Mouse (Mus musculus) midbrain, embryonic 11.5 days (tissue): ENCODE measurements around the gene Polr3f. TPM values are rescaled to one million over a fixed set of nuclear protein-coding genes. Genes with fewer than 3 reads are reported as not detected.

ENCODE experiments used
- ATAC-seq: fragments of 200-750 bp; cut with Nextera tagmentation; 2 replicates; pipeline ENCODE4 v1.8.0; 2017; ENCODE audit warnings: moderate TSS enrichment, moderate library complexity; ENCODE audit not compliant: low FRiP score
- DNase-seq: peaks from one replicate; pipeline ENCODE4 v3.0.0; 2015; ENCODE audit warnings: low spot score; ENCODE audit errors: missing footprints
- H3K27ac ChIP-seq: fragments of 300-500 bp; sonication (generic); 2 replicates; pipeline ENCODE4 v1.5.1; 2014; ENCODE audit warnings: low read depth, low read length
- H3K27me3 ChIP-seq: fragments of 300-500 bp; sonication (generic); 2 replicates; pipeline ENCODE4 v1.6.1; 2014; ENCODE audit warnings: mild to moderate bottlenecking, low read length, moderate library complexity, mixed read lengths; ENCODE audit not compliant: control insufficient read depth, insufficient read depth
- H3K36me3 ChIP-seq: fragments of 300-500 bp; sonication (generic); 2 replicates; pipeline ENCODE4 v1.6.1; 2014; ENCODE audit warnings: mild to moderate bottlenecking, low read length, moderate library complexity, mixed read lengths; ENCODE audit not compliant: control insufficient read depth, insufficient read depth
- H3K4me1 ChIP-seq: fragments of 300-500 bp; sonication (generic); 2 replicates; pipeline ENCODE4 v1.6.1; 2014; ENCODE audit warnings: low read length; ENCODE audit not compliant: control insufficient read depth, insufficient read depth
- H3K4me2 ChIP-seq: fragments of 300-500 bp; sonication (generic); 2 replicates; pipeline ENCODE4 v1.6.1; 2014; ENCODE audit warnings: mild to moderate bottlenecking, moderate library complexity
- H3K4me3 ChIP-seq: fragments of 300-500 bp; sonication (generic); 2 replicates; pipeline ENCODE4 v1.5.1; 2014; ENCODE audit warnings: low read depth, low read length
- H3K9ac ChIP-seq: fragments of 300-500 bp; sonication (generic); 2 replicates; pipeline ENCODE4 v1.6.1; 2014; ENCODE audit warnings: low read length
- H3K9me3 ChIP-seq: fragments of 300-500 bp; sonication (generic); 2 replicates; pipeline ENCODE4 v1.6.1; 2016; ENCODE audit warnings: low read length; ENCODE audit not compliant: control insufficient read depth
- WGBS: fragments of 180-500 bp; shearing (Covaris S2); extraction: QIAGEN DNeasy Blood & Tissue Kit; methylation state at CpG from one replicate; pipeline ENCODE4 v1.1.7; 2014; 5-methylcytosine and 5-hydroxymethylcytosine counted together
- polyA plus RNA-seq: library from polyadenylated mRNA; unstranded; fragments of >200 nt; fragmentation: Nextera tagmentation; extraction: Ambion mirVana; gene quantifications from 2 replicates; pipeline ENCODE4 v1.2.1, GENCODE M21; 2014

Polr3f gene
- polyA plus RNA-seq, 1 experiment from 2014 or later: 30.3 TPM

DNA sequence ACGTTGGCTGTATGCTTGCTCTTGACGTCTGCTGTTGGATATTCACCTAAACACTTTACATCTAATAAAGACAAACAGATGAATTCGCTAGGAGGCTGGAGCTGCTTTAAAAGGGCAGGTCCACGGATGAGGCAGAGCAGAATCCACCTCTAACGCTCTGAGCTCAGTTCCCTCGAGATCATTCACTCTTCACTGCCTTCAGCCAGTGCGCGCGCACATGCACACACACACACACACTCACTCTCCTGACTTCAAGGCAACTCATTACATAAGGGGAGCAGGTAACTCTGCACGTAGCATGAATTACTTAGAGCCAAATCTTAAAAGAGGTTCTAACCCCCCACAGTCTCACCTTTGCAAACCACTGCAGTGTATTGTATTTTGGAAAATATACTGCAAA, 1.7 kb upstream of the Polr3f start:
- DNase-seq: no peak
- Histone ChIP-seq H3K9me3 (no peaks in the 10 kb centered on the region), H3K27ac (no peak overlapping the region), H3K4me1 (peaks cover 7% of the 10 kb centered on the region; the same call in 1 of the 2 replicates), H3K36me3 (no peaks in the 10 kb centered on the region), H3K27me3 (peaks cover 4% of the 10 kb centered on the region; the same call in 1 of the 2 replicates), H3K4me3 (no peak overlapping the region), H3K9ac (no peak overlapping the region), H3K4me2 (no peak overlapping the region)
- no peak for ATAC-seq
- 58% methylated on average over 10 of the region's 10 CpGs for WGBS

DNA sequence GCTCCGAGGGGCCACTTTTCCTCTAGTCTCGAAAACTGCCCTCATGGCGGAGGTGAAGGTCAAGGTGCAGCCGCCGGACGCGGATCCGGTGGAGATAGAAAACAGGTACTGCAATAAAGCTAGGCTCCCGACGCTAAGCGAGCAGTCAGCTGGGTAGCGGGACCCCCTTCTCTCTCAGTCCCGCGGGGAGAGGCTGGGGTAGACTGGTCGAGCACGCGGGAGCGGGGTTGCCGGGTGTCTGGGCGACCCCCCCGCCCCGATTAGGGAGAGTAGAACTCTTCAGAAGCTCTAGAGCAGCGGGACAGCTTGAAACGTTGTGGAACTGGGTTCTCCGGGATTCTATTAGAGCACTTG, 280 bp downstream of the Polr3f start:
- Histone ChIP-seq H3K9ac (peak overlapping the region; percentile 81), H3K4me2 (peak overlapping the region; percentile 64), H3K27me3 (peaks cover 2% of the 10 kb centered on the region; the same call in 1 of the 2 replicates), H3K4me1 (peaks cover 7% of the 10 kb centered on the region; the same call in 1 of the 2 replicates), H3K9me3 (no peaks in the 10 kb centered on the region), H3K36me3 (no peaks in the 10 kb centered on the region; the same call in 1 of the 2 replicates), H3K4me3 (peak overlapping the region; percentile 75), H3K27ac (peak overlapping the region; percentile 88)
- under 1% methylated on average over 25 of the region's 25 CpGs for WGBS
- ATAC-seq: peak; percentile 62
- no peak for DNase-seq

DNA sequence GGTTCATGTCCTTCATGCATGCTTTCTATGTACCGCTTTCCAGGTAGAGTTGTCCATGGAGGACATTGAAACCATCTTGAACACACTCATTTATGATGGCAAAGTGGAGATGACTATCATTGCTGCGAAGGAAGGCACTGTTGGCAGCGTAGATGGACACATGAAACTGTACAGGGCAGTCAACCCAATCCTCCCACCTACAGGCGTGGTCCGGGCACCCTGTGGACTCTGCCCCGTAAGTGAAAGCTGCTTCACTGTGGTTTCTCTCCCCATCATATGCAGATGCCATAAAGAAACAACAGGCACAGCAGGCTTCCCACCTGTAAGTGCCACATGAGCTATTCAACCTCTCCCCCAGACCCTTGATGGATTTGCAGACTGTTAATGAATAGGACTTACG, 9.6 kb downstream of the Polr3f start:
- Histone ChIP-seq H3K36me3 (peaks cover 24% of the 10 kb centered on the region), H3K4me3 (no peak overlapping the region), H3K9me3 (no peaks in the 10 kb centered on the region), H3K4me1 (no peaks in the 10 kb centered on the region), H3K27me3 (no peaks in the 10 kb centered on the region), H3K27ac (no peak overlapping the region), H3K4me2 (no peak overlapping the region), H3K9ac (no peak overlapping the region)
- no peak for DNase-seq
- 95% methylated on average over 7 of the region's 7 CpGs for WGBS
- ATAC-seq: no peak

DNA sequence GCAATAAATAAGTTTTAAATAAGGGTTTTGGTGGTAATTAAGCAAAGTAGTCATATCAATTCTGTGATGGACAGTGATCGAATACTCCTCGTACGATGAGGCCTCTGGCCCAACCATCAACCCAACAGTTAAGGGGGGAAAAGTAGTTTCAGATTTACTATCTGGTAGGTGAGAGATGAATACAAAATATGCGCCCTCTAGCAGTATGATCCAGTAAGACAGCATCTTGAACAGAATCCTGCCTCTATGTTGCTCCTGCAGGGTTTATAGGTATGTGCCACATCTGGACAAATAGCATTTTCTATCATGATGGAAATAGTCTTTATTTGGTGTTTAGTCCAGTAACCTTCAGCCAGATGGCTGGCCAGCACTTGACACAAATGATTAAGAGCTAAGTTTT, 13.7 kb downstream of the Polr3f start:
- no peaks in the 10 kb centered on the region for H3K4me1 ChIP-seq
- DNase-seq (no peak), ATAC-seq (no peak)
- H3K9me3 ChIP-seq: no peaks in the 10 kb centered on the region
- no peak overlapping the region for H3K27ac ChIP-seq
- WGBS: 86% methylated on average over 4 of the region's 4 CpGs
- no peak overlapping the region for H3K4me2 ChIP-seq
- no peak overlapping the region for H3K4me3 ChIP-seq
- H3K27me3 ChIP-seq: no peaks in the 10 kb centered on the region
- H3K9ac ChIP-seq: no peak overlapping the region
- peaks cover 13% of the 10 kb centered on the region for H3K36me3 ChIP-seq

DNA sequence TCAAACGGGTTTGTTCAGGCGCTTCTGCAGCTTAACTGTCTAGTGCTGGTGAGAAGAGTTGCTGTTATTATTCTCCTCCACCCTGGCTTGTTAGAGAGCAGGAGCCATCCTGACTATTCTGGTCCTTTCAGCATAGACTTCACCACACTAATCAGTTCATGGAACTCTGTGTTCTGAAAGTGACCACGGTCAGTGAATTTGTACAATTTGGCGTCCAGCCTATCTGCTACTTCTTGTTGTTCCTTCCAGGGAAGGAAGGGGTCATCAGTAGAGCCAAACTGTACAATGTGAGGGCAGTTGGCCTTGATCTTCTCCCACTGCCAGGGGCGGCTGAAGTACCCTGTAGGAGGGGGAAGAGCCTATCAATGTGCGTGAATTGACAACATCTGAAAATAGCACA, 16.2 kb downstream of the Polr3f start:
- no peak overlapping the region for H3K27ac ChIP-seq
- WGBS: 94% methylated on average over 6 of the region's 6 CpGs
- H3K9me3 ChIP-seq: no peaks in the 10 kb centered on the region
- H3K4me2 ChIP-seq: no peak overlapping the region
- no peak for DNase-seq
- ATAC-seq: no peak
- H3K9ac ChIP-seq: no peak overlapping the region
- no peaks in the 10 kb centered on the region for H3K4me1 ChIP-seq
- H3K27me3 ChIP-seq: no peaks in the 10 kb centered on the region
- H3K4me3 ChIP-seq: no peak overlapping the region
- H3K36me3 ChIP-seq: peaks cover 11% of the 10 kb centered on the region; the same call in 1 of the 2 replicates

DNA sequence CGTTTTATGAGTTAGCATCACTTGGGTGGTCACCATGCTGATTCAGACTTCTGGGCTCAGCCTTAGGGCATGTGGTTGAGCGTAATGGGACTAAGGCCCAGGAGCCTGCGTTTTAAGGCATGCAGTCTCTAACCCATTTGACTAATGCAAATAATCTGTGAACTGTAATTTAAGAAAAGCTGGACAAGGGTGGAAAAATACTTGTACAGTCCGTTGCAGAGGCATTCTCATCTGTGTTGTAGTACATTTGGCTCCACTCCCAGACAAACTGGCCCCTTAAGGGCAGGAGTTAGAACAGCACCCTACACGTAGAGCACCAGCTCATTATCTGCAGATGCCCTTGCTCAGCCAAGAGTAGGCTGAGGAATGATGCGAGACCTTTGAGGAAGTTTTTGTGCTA, 17.1 kb downstream of the Polr3f start:
- H3K4me1 ChIP-seq: no peaks in the 10 kb centered on the region
- WGBS: 92% methylated on average over 6 of the region's 6 CpGs
- ATAC-seq: no peak

DNA sequence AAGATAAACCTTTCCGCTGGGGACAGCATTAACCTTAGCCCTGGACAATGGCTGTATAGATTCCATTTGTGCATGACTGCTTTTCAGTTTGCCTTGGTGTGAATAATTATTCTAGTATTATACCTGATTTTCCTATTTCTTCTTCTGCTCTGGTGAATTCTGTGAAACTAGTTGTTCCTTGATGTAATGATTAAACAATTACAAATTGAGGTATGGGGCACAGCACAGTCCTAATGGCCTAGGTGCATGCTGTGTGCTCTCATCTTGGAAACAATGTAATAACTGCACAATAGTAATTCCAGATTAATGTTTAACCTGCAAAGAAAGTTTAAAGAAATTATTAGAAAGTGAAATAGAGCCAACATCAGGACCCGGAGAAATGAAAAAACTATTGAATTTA, 17.5 kb downstream of the Polr3f start:
- H3K4me2 ChIP-seq: no peak overlapping the region
- H3K36me3 ChIP-seq: peaks cover 4% of the 10 kb centered on the region; the same call in 1 of the 2 replicates
- H3K4me1 ChIP-seq: peaks cover 3% of the 10 kb centered on the region; the same call in 1 of the 2 replicates
- no peak overlapping the region for H3K4me3 ChIP-seq
- 95% methylated on average over 2 of the region's 2 CpGs for WGBS
- no peaks in the 10 kb centered on the region for H3K9me3 ChIP-seq
- ATAC-seq (no peak), DNase-seq (no peak)
- H3K9ac ChIP-seq: no peak overlapping the region
- H3K27me3 ChIP-seq: no peaks in the 10 kb centered on the region
- no peak overlapping the region for H3K27ac ChIP-seq

More for the DNA sequence above, 17.1 kb downstream of the Polr3f start:
- DNase-seq: no peak
- no peak overlapping the region for H3K9ac ChIP-seq
- no peak overlapping the region for H3K4me2 ChIP-seq
- H3K27me3 ChIP-seq: no peaks in the 10 kb centered on the region
- H3K4me3 ChIP-seq: no peak overlapping the region
- H3K36me3 ChIP-seq: peaks cover 7% of the 10 kb centered on the region; the same call in 1 of the 2 replicates
- H3K27ac ChIP-seq: no peak overlapping the region
- H3K9me3 ChIP-seq: no peaks in the 10 kb centered on the region

DNA sequence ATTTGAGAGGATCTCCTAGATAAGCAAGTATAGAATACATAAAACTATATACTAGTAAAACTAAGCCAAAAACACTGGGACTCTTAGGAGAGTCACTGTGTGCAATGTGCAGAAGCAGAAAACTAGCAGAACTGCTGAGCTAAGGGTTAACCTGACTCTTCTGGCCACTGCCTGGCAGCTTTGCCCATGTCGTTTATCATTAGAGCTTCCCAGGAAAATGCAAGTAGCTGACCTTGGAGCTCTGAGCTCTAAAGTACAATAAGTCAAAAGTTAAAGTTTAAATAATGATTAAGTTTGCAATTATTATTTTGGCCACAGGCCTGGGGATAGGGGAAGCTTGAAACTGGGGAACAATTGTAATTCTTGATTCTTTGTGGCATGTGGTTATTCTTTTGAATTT, 18.0 kb downstream of the Polr3f start:
- no peak for ATAC-seq
- Histone ChIP-seq H3K9me3 (no peaks in the 10 kb centered on the region), H3K27me3 (no peaks in the 10 kb centered on the region), H3K4me3 (no peak overlapping the region), H3K36me3 (peaks cover 4% of the 10 kb centered on the region; the same call in 1 of the 2 replicates), H3K4me2 (no peak overlapping the region), H3K4me1 (peaks cover 4% of the 10 kb centered on the region; the same call in 1 of the 2 replicates), H3K9ac (no peak overlapping the region), H3K27ac (no peak overlapping the region)
- WGBS: 71% methylated on average over 1 of the region's 1 CpGs
- DNase-seq: no peak

DNA sequence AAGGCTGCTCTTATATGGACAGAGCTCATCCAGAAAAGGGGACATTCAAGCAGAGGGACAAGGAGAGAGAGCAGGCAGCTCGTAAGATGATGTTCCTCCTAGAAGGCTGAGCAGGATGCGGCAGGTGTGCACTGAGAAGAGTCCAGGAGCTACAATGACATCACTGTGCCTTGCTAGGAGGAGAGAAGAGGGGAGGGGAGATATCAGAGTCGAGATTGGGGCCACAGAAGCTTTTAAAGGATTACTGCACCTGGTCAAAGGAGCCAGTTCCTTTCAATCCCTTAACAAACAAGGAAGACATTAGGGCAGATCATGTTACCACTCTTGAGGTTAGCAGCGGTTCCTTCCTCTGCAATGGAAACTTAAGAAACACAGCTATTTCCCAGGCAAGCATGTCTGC, 20.0 kb downstream of the Polr3f start:
- Histone ChIP-seq H3K27me3 (no peaks in the 10 kb centered on the region), H3K9me3 (no peaks in the 10 kb centered on the region), H3K9ac (no peak overlapping the region), H3K4me2 (no peak overlapping the region), H3K4me3 (no peak overlapping the region), H3K36me3 (peaks cover 4% of the 10 kb centered on the region; the same call in 1 of the 2 replicates), H3K27ac (no peak overlapping the region), H3K4me1 (peaks cover 4% of the 10 kb centered on the region; the same call in 1 of the 2 replicates)
- 78% methylated on average over 4 of the region's 4 CpGs for WGBS
- ATAC-seq (no peak), DNase-seq (no peak)
